Mouse (Mus musculus): Measurements from ENCODE around the gene Rbm8a.

GRCm38 (mm10) chr3:96594851-96595250, 34.9 kb upstream of the Rbm8a start:
- TF ChIP-seq POLR2A (IDR thresholded peaks at IDR 0.05; ENCODE audit: control insufficient read depth, extremely low read depth, insufficient read depth, low read length, poor library complexity) = no peak
- TF ChIP-seq CTCF (IDR thresholded peaks at IDR 0.05; ENCODE audit: borderline replicate concordance, control insufficient read depth, extremely low read depth, insufficient read depth, low read length, poor library complexity) = no peak
